Mouse (Mus musculus): ENCODE measurements around the gene Setd1b. TPM values are rescaled to one million over a fixed set of nuclear protein-coding genes. Genes with fewer than 3 reads are reported as not detected.
A peak's percentile ranks its signal among the peaks of the same experiment; 100 is the strongest.

Setd1b gene
- 10 to 100 TPM in 1 of 2 experiments, 1 to 10 TPM in 1; 9.8 to 11.3 TPM for total RNA-seq (2021)
- long read RNA-seq, experiment 1, partial matches to known transcripts = 1 of 2 reads
- long read RNA-seq, experiment 1, other reads (novel, unspliced or antisense) = 1 of 2 reads
- long read RNA-seq, experiment 2, partial matches to known transcripts = 1 of 2 reads
- long read RNA-seq, experiment 2, other reads (novel, unspliced or antisense) = 1 of 2 reads

DNA sequence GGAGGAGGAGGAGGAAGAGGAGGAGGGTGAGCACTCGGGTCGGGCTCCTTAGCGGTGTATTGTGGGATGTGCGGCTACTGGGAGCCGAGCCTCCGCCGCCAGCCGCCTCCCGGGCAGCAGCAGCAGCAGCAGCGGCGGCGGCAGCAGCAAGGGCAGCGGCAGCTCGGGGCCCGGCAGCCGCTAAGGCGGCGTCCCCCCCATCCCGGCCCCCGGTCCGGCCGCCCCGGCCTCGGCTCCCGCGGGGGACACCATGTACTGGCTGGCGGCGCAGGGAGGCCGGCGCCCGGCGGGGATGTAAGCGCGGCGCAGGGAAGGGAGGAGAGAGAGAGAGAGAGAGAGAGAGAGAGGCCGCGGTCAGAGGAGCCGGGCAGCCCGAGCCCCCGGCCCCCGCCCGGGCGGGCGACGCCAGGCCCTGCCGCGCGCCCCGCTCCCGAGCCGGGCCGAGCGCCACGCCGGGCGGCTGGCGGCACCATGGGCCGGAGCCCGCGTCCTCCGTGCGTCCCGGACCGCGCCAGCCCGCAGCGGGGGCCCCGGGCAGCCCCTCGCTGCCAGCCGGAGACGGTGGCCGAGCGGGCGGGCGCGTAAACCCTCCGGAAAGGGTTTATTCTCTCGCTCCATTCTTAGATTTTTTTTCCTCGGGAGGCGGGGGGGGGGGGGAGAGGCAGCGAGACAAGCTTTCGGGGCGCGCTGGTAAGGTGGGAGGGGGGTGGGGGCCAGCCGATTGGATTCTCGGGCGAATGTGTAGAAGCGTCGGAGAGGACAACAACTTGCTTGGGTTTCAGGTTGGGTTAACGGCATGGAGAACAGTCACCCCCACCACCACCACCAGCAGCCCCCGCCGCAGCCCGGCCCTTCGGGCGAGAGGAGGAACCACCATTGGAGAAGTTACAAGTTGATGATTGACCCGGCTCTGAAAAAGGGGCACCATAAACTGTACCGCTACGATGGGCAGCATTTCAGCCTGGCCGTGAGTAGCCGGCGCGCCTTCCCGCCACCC is at the start of gene Setd1b:
Gene Setd1b (plus strand): TSS at position 33 of the 997 bp plus-strand sequence.
- peak; percentile 80 for DNase-seq
- H3K4me3 ChIP-seq = peak within 1 kb of the TSS; percentile 88
- TF ChIP-seq CTCF (IDR thresholded peaks at IDR 0.05) = no peak
- intact Hi-C loops (cut with DNase I) = no loop called here
- H3K27ac ChIP-seq = peak within 1 kb of the TSS; percentile 98

DNA sequence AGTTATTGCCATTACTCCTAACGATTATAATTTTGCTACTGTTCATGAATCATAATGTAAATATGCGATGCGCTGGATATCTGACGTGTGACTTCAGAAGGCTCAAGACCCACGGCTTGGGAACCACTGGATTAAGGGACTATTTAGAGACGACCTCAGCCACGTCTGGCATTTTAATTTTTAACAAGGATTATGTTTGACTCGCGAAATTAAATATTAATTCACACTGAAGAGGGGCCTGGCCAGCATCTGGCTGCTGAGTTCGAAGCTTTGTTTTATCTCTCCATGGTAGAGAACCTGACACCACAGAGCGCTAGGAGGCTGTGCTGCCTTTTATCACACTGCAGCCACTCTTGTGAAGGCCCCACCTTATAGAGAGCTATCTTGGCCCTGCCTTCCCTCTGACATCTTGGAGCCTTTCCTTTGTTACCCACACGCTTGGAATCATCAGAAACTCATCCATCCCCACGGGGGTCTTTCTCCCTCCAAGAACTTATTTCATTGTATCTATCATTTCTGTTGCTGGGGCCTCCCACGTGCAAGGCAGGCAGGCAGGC is 48.8 kb upstream of the Setd1b start:
- H3K4me3 ChIP-seq = no peak overlapping the region
- no peak overlapping the region for H3K27ac ChIP-seq
- intact Hi-C loops (cut with DNase I) = no loop called here
- DNase-seq = no peak
- TF ChIP-seq CTCF (IDR thresholded peaks at IDR 0.05) = no peak

- no peak for TF ChIP-seq CTCF (IDR thresholded peaks at IDR 0.05)
- DNase-seq = no peak
- no peak overlapping the region for H3K27ac ChIP-seq
- intact Hi-C loops (cut with DNase I) = no loop called here
- no peak overlapping the region for H3K4me3 ChIP-seq
These were observed 47.6 kb upstream of the Setd1b start for GRCm38 (mm10) chr5:123094238-123094991.

DNA sequence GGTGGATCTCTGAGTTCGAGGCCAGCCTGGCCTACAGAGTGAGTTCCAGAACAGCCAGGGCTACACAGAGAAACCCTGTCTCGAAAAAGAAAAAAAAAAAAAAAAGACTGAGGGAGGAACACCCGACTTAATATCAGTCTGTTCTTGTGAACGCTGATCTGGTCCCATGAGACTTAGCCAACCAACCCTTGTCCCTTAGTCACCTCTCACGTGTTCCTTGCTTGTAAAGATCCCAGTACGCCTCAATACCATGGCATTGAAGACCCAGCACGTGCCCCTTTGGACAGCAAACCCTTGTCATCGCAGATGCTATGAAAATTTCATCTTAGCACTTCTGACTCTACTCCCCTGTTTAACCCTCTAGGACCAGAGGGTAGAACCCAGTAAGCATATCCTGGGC is 45.7 kb upstream of the Setd1b start:
- intact Hi-C loops (cut with DNase I) = no loop called here

DNA sequence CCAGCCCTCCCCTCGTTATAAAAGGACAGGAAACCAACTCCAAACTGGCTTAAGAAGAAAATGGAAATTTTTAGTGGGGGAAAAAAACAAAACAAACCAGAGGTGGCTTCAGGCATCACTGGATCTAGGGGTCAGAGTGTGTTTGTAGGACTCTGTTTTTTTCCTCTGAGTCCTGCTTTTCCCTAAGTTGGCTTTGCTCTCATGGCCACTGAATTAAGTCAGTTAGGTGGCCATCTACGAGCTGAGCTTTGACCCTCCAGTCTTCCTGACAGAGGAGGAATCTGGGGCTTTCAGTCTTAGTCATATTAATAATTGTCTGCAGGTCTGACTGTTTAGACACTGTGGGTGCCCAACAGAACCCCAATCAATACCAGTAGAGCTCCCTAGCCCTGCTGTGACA is 43.5 kb upstream of the Setd1b start:
- H3K27ac ChIP-seq = no peak overlapping the region
- no peak for DNase-seq
- intact Hi-C loops (cut with DNase I) = no loop called here
- no peak for TF ChIP-seq CTCF (IDR thresholded peaks at IDR 0.05)
- no peak overlapping the region for H3K4me3 ChIP-seq

More for the DNA sequence above, 45.7 kb upstream of the Setd1b start:
- no peak overlapping the region for H3K4me3 ChIP-seq
- no peak for DNase-seq
- TF ChIP-seq CTCF (IDR thresholded peaks at IDR 0.05) = no peak
- no peak overlapping the region for H3K27ac ChIP-seq

DNA sequence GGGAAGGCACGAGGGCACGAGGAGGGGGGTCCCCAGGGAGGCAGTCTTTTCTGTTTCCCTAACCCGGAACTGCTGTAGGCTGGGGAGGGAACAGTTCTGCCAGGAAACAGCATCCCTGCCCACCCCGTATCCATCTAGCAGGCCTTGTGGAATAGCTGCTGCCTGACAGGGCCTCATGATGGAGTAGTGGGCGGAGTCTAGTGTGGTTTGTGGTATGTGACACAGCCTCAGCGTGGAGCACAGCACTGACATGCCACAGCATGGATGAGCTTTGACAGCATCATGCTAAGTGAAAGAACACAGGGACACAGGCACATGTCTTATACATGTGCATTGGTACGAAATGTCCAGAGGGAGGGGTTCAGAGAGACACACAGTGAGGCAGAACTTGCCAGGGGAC is 39.6 kb upstream of the Setd1b start:
- Histone ChIP-seq H3K27ac (no peak overlapping the region), H3K4me3 (no peak overlapping the region)
- no peak for DNase-seq
- intact Hi-C loops (cut with DNase I) = no loop called here
- TF ChIP-seq CTCF (IDR thresholded peaks at IDR 0.05) = no peak

DNA sequence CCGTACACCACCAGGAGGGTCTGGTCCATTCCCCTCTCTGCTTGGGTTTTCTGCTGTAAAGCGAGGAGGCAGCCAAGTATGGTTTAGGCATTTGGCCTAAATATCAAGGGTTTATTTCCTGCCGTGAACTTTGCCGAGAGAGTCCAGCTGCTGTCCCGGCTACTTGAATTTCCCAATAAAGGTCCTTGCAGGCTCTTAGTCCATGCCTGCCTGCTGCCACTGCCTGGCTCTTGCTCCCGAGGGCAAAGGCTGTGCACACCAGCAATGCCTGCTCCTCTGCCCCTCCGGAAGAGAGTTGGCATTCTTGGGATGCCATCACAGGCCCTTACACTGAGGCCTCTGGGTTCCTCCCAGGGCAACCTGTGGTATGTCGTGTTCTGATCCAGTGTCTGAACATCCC is 38.4 kb upstream of the Setd1b start:
- intact Hi-C loops (cut with DNase I) = no loop called here
- peak overlapping the region; percentile 78 for H3K27ac ChIP-seq
- DNase-seq = peak; percentile 66
- H3K4me3 ChIP-seq = no peak overlapping the region
- TF ChIP-seq CTCF (IDR thresholded peaks at IDR 0.05) = no peak

- Histone ChIP-seq H3K4me3 (no peak overlapping the region), H3K27ac (no peak overlapping the region)
- TF ChIP-seq CTCF (IDR thresholded peaks at IDR 0.05) = no peak
- intact Hi-C loops (cut with DNase I) = no loop called here
- no peak for DNase-seq
These were observed 37.2 kb upstream of the Setd1b start for GRCm38 (mm10) chr5:123104769-123105168.

DNA sequence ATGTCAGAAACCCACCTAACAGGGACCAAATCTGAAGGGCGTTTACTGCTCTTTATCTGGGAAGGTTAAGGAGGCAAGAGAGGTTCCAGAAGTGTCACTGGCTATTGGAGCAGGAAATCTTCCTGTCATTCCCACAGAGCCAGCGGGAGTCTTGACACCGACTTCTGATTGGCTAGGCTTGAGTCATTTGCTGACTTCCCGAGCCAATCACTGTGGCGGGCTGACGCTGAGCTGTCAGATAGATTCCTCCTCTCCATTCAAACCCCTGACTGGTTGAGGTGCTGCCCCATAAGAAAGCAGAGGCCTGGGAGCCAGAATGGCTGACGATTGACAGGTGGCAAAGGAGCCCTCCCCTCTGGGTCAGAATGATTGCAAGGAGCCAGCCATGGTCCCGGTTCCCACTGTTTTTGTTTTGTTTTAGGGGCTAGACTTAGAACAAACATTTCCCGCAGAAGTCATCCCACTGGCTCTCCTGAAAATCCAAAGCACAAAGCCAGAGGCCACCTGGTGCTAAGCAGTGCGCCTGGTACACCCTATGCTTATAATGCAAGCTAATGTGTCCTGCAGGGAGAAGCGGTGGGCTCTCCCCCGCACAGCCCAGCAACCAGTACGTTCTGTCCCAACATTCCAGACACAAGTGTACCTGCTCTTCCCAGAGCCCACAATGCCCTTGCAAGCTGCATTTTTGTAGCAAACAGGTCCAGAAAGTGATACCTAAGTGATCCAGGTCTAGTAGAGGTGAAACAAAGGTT is 32.4 kb upstream of the Setd1b start:
- intact Hi-C loops (cut with DNase I) = no loop called here
- peak; percentile 45 for DNase-seq
- H3K27ac ChIP-seq = no peak overlapping the region
- TF ChIP-seq CTCF (IDR thresholded peaks at IDR 0.05) = no peak
- H3K4me3 ChIP-seq = peak overlapping the region; percentile 29

DNA sequence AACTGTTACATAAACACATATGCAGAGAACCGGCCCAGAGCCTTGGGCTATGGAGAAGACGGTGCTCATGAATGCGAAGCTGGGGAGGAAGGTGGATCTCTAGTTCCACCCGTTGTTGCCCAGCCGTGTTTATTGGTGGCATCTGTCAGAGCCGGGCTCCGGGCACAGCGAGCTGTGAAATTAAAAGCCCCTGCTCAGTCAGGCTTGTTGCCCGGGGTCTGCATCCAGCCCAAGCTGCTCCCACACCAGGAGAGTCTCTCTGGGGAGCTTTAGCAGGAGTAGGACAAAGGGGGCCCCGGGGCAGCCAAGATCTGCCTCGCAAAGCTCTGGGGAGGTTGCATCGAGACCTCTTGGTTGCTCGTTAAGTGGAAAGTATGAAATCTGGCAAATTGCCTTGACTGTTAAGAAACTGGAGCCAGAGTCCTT is 31.7 kb upstream of the Setd1b start:
- no peak overlapping the region for H3K4me3 ChIP-seq
- intact Hi-C loops (cut with DNase I) = no loop called here
- no peak overlapping the region for H3K27ac ChIP-seq
- DNase-seq = peak; percentile 45
- TF ChIP-seq CTCF (IDR thresholded peaks at IDR 0.05) = no peak

DNA sequence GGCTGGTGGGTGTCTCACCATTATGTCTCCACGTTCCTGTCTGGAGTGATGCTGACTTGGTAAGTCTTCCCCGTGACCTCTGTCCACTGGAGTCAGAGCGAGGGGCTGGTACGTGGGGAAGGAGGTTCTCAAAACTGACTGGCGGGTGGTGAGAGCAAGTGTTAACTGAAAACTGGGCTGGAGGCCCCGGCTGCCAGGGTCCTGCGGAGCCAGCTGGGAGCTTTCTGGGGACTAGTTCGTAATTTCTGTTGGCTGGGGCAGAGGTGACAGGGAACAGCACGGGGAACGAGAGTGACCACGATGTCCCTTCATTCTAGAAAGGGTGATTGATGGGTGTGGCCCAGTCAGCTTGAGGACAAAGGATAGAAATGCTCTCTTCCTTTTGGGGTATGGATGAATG is 27.9 kb upstream of the Setd1b start:
- no peak for TF ChIP-seq CTCF (IDR thresholded peaks at IDR 0.05)

GRCm38 (mm10) chr5:123114924-123115323 is 27.1 kb upstream of the Setd1b start:
- TF ChIP-seq CTCF (IDR thresholded peaks at IDR 0.05) = peak; percentile 54
- DNase-seq = no peak
- Histone ChIP-seq H3K4me3 (no peak overlapping the region), H3K27ac (no peak overlapping the region)
- intact Hi-C loops (cut with DNase I) = no loop called here

More for the DNA sequence above, 27.9 kb upstream of the Setd1b start:
- Histone ChIP-seq H3K27ac (no peak overlapping the region), H3K4me3 (no peak overlapping the region)
- intact Hi-C loops (cut with DNase I) = no loop called here
- no peak for DNase-seq
